Mouse (Mus musculus) ES-Bruce4 (cell line): Measurements from ENCODE around the gene Bcl11b. TPM values are rescaled to one million over a fixed set of nuclear protein-coding genes. Genes with fewer than 3 reads are reported as not detected.
A peak's percentile ranks its signal among the peaks of the same experiment; 100 is the strongest.

ENCODE experiments used
- H3K27ac ChIP-seq: 2 replicates; pipeline ENCODE4 v1.5.1; 2012; ENCODE audit warnings: low read length, inconsistent platforms; ENCODE audit not compliant: insufficient read depth
- H3K27me3 ChIP-seq: 2 replicates; pipeline ENCODE4 v1.6.1; 2012; ENCODE audit warnings: mild to moderate bottlenecking, low read length, inconsistent platforms; ENCODE audit not compliant: control insufficient read depth, poor library complexity, insufficient read depth, severe bottlenecking
- H3K36me3 ChIP-seq: 2 replicates; pipeline ENCODE4 v1.6.1; 2012; ENCODE audit warnings: inconsistent platforms, mild to moderate bottlenecking, low read length, moderate library complexity; ENCODE audit not compliant: control insufficient read depth, poor library complexity, insufficient read depth, severe bottlenecking
- H3K4me1 ChIP-seq: one replicate; pipeline ENCODE4 v1.8.1; 2011; ENCODE audit warnings: low read length; ENCODE audit not compliant: control insufficient read depth, insufficient read depth
- H3K4me3 ChIP-seq: 2 replicates; pipeline ENCODE4 v1.5.1; 2011; ENCODE audit warnings: low read depth, mild to moderate bottlenecking, low read length
- H3K9ac ChIP-seq: 2 replicates; pipeline ENCODE4 v1.6.1; 2012; ENCODE audit warnings: low read depth, mild to moderate bottlenecking, inconsistent platforms; ENCODE audit not compliant: poor library complexity, severe bottlenecking
- H3K9me3 ChIP-seq: replicated peaks from 2 replicates; pipeline ENCODE4 v1.6.1; 2012; ENCODE audit warnings: mild to moderate bottlenecking, low read length, inconsistent platforms; ENCODE audit not compliant: control insufficient read depth, poor library complexity, insufficient read depth, severe bottlenecking
- CTCF ChIP-seq: IDR thresholded peaks from one replicate; pipeline ENCODE4 v1.8.1; 2011; ENCODE audit warnings: low read depth, low read length
- EP300 ChIP-seq: IDR thresholded peaks from 2 replicates; pipeline ENCODE4 v1.6.1; 2011; ENCODE audit warnings: low read depth, low read length; ENCODE audit not compliant: insufficient read depth
- POLR2A ChIP-seq: IDR thresholded peaks from one replicate; pipeline ENCODE4 v1.8.1; 2011; ENCODE audit warnings: low read length; ENCODE audit not compliant: insufficient read depth
- polyA plus RNA-seq: library from polyadenylated mRNA; stranded (reverse); fragments of >200 nt; gene quantifications from 2 replicates; pipeline ENCODE4 v1.2.4, GENCODE M21; 2011; ENCODE audit warnings: low read depth; ENCODE audit not compliant: missing spikeins, insufficient read depth, insufficient read length

Gene Bcl11b
- polyA plus RNA-seq, 1 experiment, result 0.69 TPM

DNA sequence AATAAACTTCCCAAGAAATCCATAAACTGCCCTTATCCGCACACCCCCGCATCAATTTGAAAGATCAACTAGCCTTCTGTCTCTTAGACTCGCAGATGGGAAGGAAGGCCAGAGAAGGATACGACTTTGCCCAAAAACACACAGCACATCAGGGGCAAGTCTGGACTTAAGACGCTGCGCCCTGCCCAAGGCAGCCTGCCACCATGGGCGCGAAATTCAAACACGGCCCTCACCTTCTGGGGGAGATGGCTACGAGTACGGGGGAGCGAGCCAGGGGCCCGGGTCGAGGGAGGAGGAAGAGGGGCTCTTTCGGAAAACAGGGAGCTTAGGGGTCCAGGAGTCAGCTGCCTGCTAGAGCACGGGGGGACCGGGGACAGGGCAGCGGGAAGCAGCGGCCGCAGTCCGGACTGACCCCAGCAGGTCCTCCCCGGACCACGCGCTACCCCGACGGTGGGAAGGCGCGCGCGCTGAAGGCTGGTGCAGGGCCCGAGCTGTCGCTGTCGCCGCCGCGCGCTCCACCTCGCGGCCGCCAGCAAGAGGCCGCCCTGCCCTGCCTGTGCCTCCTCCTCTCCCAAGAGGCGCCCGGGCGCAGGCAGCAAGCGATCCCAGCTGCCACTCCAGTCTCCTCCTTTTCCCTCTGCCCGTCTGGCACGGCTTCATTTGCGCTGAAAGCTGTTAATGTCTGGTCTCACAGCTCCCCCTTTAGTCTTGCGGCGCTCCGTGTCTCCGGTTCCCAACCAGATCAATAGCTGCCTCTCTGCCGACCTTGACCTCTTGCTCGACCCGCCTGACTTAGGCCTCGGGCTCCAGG is 2.6 kb upstream of the Bcl11b start:
- Histone ChIP-seq H3K9me3 (no peaks in the 10 kb centered on the region), H3K9ac (peak overlapping the region; percentile 47), H3K27me3 (peaks cover 12% of the 10 kb centered on the region), H3K36me3 (no peaks in the 10 kb centered on the region), H3K4me1 (no peaks in the 10 kb centered on the region), H3K4me3 (peak overlapping the region; percentile 47), H3K27ac (no peak overlapping the region)
- peak; percentile 39 for TF ChIP-seq CTCF
- 0 out of 2 replicates have a peak, but pooled peaks have one; percentile 3 for TF ChIP-seq EP300
- no peak for TF ChIP-seq POLR2A

DNA sequence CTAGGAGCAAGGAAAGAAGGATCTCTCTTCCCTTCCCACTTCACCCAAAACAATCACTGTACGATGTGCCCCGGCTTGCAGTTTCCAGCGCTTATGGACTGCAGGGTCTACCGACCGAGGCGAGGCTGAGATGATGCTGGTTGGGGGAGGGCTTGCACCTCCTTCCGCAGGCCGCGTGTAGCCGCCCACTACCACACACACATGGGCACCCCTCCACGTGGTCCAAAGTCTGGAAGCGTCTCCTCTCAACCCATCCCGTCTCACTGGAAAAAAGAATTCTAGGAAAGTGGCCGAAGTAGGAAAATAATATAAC is 2.0 kb upstream of the Bcl11b start:
- H3K36me3 ChIP-seq, result no peaks in the 10 kb centered on the region
- H3K4me3 ChIP-seq, result peak overlapping the region; percentile 15
- no peaks in the 10 kb centered on the region for H3K9me3 ChIP-seq
- H3K9ac ChIP-seq, result peak overlapping the region; percentile 88
- no peaks in the 10 kb centered on the region for H3K4me1 ChIP-seq
- H3K27me3 ChIP-seq, result peaks cover 12% of the 10 kb centered on the region
- TF ChIP-seq EP300 (no peak), POLR2A (no peak), CTCF (no peak)
- no peak overlapping the region for H3K27ac ChIP-seq

DNA sequence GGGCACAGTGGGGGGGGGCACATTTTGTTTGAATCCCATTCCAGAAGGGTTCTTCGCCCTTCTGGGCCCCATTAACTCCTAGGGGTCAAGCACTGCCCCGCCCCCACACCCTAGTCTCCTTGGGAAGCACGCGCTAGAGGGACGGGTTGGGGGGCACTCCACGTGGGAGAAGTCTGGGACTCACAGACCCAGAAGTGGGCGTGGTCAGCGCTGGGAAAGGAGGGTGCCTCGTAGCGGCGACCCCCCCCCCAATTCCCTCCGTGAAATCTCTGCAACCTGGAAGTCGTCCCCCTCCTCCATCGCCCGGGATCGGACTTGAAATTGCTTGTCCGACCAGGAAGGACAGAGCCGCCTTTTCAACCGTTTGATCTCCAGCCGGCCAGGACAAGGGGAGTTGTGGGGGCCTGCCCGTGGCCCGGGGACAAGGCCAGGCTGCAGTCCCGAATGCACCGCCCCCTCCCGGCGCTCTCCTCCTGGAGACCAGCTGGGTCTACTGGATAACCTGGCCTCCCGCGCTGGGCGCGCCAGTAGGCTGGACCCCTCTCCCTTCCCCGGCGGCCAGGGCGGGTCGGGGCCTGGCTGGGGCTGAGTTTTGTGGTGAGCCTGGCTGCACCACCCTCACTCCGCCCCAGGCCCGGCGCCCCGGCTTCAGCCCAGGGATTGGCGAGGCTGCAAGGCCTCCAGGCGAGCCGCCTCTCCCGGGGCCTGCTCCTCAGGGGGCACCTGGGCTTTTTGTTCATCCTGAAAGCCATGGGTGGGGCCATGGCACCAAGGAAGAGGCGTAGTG is 1.5 kb upstream of the Bcl11b start:
- TF ChIP-seq POLR2A (no peak), CTCF (no peak), EP300 (no peak)
- peak overlapping the region; percentile 44 for H3K4me3 ChIP-seq
- H3K9me3 ChIP-seq, result no peaks in the 10 kb centered on the region
- no peaks in the 10 kb centered on the region for H3K36me3 ChIP-seq
- H3K27ac ChIP-seq, result no peak overlapping the region
- H3K9ac ChIP-seq, result peak overlapping the region; percentile 88; the same call in 1 of the 2 replicates
- peaks cover 12% of the 10 kb centered on the region for H3K27me3 ChIP-seq
- H3K4me1 ChIP-seq, result no peaks in the 10 kb centered on the region

DNA sequence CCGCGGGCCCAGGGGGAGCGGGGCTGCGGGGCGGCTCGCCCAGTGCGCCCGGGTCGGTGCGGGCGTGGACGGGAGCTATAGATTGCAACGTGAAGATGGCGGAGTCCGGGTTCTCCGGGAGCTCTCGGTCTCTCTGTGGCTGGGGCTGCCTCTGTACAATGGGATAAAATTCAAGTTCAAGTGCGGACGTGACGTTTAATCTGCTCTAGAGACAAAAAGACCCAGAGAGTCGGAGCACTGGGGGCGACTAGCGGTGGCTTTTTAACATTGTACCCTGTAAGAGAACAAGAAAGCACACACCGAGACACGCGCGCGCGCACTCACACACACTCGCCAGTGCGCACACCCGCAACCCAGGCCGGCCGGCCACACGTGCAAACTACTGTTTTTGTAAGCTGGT is 526 bp upstream of the Bcl11b start:
- Histone ChIP-seq H3K9ac (peak overlapping the region; percentile 88), H3K27me3 (peaks cover 12% of the 10 kb centered on the region), H3K4me3 (peak overlapping the region; percentile 28), H3K4me1 (no peaks in the 10 kb centered on the region), H3K9me3 (no peaks in the 10 kb centered on the region), H3K36me3 (no peaks in the 10 kb centered on the region), H3K27ac (no peak overlapping the region)
- TF ChIP-seq CTCF (peak; percentile 14), EP300 (no peak), POLR2A (no peak)

DNA sequence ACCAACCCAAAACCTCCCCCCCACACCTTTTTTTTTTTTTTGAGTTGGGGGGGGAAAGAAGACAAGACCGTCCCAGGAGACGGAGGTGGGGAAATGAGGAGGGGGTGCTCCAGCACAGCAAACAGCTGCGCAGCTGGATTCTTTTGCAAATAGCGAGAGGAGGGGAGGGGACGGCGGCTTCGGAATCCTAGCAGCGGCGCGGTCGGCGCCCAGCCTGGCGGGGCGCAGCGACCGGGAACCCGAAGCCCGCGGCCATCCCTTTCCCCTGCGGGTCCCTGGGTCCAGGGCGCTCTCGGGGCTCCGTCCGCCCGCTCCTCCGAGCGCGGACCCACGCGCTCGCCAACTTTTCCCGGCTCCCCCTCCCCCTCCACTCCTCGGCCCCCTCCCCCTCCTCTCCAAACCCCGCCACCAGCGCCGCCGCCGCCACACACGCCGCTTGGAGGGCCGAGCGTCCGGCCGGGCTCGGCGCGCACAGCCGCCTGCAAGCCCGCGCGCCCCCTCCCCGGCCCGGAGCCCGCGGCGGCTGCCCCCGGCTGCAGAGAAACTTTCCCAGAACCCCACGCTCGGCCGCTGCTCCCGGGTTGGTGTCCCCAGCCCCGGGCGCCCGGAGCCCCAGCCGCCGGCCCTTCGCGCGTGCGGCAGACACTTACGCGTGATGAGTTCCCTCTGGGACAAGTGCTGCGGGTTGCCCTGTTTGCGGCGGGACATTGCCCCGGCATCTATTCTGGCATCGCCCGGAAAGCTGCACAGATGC is 789 bp downstream of the Bcl11b start:
- Histone ChIP-seq H3K27ac (no peak overlapping the region), H3K4me1 (no peaks in the 10 kb centered on the region), H3K9me3 (no peaks in the 10 kb centered on the region), H3K9ac (peak overlapping the region; percentile 86), H3K36me3 (no peaks in the 10 kb centered on the region), H3K27me3 (peaks cover 12% of the 10 kb centered on the region), H3K4me3 (peak overlapping the region; percentile 74)
- TF ChIP-seq POLR2A (no peak), CTCF (no peak), EP300 (no peak)
